Mouse (Mus musculus): ENCODE data around the gene Fam185a.

Gene Fam185a

GRCm38 (mm10) chr5:21424614-21425602 is at the start of gene Fam185a, which contains the start of gene Ccdc146:
Fam185a (plus strand) TSS chr5:21424958.
Ccdc146 (minus strand) TSS chr5:21424677.
- peak; percentile 99 for DNase-seq

GRCm38 (mm10) chr5:21376935-21377334 is 47.8 kb upstream of the Fam185a start:
- no peak for DNase-seq

- DNase-seq = no peak
Measured at GRCm38 (mm10) chr5:21378397-21378796, 46.4 kb upstream of the Fam185a start.

GRCm38 (mm10) chr5:21381986-21382385 is 42.8 kb upstream of the Fam185a start:
- DNase-seq = no peak

- no peak for DNase-seq
Measured at GRCm38 (mm10) chr5:21382678-21383077, 42.1 kb upstream of the Fam185a start.

GRCm38 (mm10) chr5:21383392-21384251 is 41.1 kb upstream of the Fam185a start:
- DNase-seq = no peak

GRCm38 (mm10) chr5:21384252-21384960 is 40.4 kb upstream of the Fam185a start:
- no peak for DNase-seq

GRCm38 (mm10) chr5:21384976-21385375 is 39.8 kb upstream of the Fam185a start:
- DNase-seq = no peak

GRCm38 (mm10) chr5:21386432-21386831 is 38.3 kb upstream of the Fam185a start:
- DNase-seq = no peak

GRCm38 (mm10) chr5:21387340-21387739 is 37.4 kb upstream of the Fam185a start:
- DNase-seq = no peak

GRCm38 (mm10) chr5:21388855-21389254 is 35.9 kb upstream of the Fam185a start:
- DNase-seq = no peak

- no peak for DNase-seq
Measured at GRCm38 (mm10) chr5:21391616-21392384, 33.0 kb upstream of the Fam185a start.

- DNase-seq = no peak
Measured at GRCm38 (mm10) chr5:21394562-21394961, 30.2 kb upstream of the Fam185a start.

GRCm38 (mm10) chr5:21395205-21395840 is 29.4 kb upstream of the Fam185a start:
- no peak for DNase-seq

- no peak for DNase-seq
Measured at GRCm38 (mm10) chr5:21411261-21411666, 13.5 kb upstream of the Fam185a start.

- DNase-seq = no peak
Measured at GRCm38 (mm10) chr5:21412056-21412455, 12.7 kb upstream of the Fam185a start.

- no peak for DNase-seq
Measured at GRCm38 (mm10) chr5:21413322-21413721, 11.4 kb upstream of the Fam185a start.

GRCm38 (mm10) chr5:21414116-21414820 is 10.5 kb upstream of the Fam185a start:
- DNase-seq = no peak

GRCm38 (mm10) chr5:21418613-21419012 is 6.1 kb upstream of the Fam185a start:
- no peak for DNase-seq

- no peak for DNase-seq
Measured at GRCm38 (mm10) chr5:21420609-21421008, 4.1 kb upstream of the Fam185a start.

GRCm38 (mm10) chr5:21426666-21427065 is 1.9 kb downstream of the Fam185a start:
- no peak for DNase-seq

Data from cerebellum, adult 9-10 months (tissue).